Mouse (Mus musculus) MN1 (cell line): ENCODE measurements around the gene Shcbp1l.
"Not testable (repeated sequence)": the region's sequence is repeated elsewhere in the genome, so short reads cannot be mapped to it uniquely, and the experiment has no call there.

Experiments used
- DNase-seq: peaks from one replicate; pipeline ENCODE4 v3.0.0-alpha.2; 2016; ENCODE audit warnings: low spot score

Gene Shcbp1l

DNA sequence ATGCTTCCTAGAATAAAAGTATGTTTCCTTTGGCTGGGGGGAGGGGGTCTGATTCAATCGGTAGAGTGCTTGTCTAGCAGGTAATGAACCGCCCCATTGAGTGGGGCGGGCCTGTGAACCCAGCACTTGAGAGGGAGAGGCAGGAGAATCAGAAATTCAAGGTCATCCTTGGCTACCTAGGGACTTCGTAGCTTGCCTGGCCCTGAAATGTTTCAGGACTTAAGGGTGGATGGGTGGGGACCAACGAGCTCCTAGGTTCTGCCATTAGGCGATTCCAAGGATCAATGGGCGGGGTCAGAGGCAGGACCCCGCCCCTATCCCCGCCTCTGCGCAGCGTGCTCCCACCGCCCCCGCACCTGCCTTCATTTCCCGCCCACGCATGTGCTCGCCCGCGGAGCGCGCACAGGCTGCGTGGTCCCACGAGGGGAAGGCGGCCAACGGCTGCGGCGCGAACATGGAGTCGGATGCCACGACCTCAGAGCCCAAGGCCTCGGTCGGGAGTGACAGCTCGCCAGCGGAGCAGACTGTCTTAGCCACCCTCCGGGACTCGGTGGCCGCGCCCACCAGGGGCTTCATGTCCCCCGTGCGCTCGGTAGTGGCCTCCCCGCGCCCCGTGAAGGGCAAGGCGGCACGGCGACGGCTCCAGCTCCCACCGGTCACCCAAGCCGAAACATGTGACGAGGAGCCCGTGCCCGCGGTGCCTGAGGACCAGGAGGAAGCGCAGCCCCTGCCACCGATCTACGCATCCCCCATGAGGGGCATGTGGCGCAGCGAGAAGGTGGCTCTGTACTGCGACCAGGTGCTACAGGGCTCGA is at the start of gene Shcbp1l:
Gene Shcbp1l, plus strand, starts transcription at position 393 of the 815 bp plus-strand sequence.
- no peak for DNase-seq

DNA sequence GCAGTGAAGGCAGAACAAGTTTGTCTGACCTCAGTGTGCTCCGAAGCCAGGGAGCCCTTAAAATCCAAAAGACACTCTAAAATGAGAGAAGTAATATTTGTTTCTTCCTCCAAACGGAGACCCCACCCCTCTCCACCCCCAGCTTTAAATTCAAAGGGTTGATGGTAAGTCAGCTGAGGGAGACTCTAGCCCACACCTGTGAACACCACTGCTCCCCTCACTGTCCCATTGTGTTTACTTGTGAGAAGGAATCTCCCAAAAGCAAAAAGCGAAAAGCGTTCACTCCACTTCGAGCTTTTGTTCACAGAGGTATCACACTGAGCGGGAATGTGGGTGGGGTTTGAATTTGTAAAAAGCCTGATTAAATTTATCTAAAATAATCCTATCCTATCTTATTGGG is 48.5 kb upstream of the Shcbp1l start:
- no peak for DNase-seq

DNA sequence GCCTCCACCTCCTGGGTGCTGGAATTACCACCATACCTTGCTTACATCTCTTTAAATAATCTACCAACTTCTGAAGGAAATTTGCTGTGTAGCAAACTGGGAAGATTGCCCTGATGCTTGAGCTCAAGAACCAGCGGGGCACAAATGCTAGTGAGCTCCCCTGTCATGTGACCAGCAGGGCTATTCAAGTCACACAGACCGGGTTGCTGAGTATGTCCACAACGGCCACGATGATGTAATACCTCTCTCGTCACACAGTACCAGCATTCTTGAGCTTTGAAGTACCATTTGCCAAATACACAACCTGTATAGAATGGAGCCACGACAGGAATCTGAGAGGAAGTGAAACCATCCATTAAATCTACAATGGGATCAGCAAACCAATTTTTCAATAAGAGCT is 46.4 kb upstream of the Shcbp1l start:
- DNase-seq = no peak

DNA sequence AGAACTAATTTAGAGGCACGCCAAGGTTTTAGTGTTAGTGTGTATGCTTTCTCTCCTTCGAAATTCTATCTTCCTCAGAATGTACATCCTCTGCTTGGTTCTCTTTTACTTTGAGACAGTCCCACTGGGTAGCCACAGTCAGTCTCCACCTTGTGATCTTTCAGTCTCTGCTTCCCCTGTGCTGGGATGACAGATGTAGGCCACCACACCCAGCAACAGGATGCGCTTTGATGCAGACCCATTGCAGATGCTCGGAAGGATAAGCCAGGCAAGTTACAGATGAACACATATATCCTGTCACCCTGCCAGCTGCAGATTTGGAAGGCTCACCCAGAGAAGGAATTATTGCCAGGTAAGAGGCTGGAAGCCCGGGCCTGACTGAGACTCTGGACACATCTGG is 45.1 kb upstream of the Shcbp1l start:
- no peak for DNase-seq

DNA sequence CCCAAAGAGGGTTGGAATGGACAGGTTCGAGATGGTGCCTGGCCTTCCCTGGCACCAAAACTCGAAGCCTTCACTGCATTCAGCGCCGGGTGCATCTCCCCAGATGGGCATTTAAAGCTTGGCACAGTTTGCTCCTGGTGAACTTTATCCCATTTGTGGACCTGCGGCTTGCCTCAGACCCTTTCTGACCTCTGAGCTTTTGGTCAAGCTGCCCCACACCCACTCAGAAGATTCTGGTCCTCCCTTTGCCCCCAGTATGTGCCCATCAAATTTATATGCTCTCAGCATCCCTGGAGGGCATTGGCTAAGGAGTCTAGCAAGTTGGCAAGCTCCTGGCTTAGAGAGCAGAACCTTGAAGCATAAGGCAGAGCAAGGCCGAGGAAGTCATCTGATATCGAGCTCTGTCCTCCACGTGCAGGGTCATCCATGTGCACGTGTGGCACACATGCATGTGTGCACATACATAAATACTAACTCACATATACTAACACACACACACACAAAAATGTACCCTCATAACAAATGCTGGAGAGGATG is 44.1 kb upstream of the Shcbp1l start:
- DNase-seq = no peak

DNA sequence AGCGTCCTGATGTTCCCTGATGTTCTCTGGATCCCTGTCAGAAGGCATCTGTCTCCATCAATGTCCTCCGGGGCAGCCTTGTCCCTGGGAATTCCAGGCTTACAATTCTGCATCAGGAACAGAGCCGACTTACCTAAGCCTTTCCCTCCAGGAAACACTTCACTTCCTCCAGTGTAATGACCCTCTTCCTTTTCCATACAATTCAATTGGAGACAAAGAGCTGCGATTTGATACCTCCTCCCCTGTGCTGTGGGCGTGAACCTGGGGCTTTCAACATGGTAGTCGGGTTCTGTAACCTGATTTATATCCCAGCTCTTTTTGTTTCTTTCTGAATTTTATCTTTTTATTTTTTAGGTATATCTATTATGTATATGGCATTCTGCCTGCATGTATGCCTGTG is 39.9 kb upstream of the Shcbp1l start:
- no peak for DNase-seq

DNA sequence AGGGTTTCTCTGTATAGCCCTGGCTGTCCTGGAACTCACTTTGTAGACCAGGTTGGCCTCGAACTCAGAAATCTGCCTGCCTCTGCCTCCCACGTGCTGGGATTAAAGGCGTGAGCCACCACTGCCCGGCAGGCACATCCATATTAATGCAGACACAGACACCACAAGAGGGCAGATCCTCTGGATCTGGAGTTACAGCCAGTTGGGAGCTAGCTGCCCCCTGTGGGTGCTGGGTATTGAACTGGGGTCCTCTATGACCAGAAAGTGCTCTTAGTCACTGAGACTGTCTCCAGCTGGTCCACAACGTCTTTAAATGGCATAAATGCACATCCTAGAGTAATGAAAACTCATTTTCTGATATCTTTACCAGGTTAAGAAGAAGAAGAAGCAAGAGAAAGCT is 39.3 kb upstream of the Shcbp1l start:
- DNase-seq = not testable (repeated sequence)

DNA sequence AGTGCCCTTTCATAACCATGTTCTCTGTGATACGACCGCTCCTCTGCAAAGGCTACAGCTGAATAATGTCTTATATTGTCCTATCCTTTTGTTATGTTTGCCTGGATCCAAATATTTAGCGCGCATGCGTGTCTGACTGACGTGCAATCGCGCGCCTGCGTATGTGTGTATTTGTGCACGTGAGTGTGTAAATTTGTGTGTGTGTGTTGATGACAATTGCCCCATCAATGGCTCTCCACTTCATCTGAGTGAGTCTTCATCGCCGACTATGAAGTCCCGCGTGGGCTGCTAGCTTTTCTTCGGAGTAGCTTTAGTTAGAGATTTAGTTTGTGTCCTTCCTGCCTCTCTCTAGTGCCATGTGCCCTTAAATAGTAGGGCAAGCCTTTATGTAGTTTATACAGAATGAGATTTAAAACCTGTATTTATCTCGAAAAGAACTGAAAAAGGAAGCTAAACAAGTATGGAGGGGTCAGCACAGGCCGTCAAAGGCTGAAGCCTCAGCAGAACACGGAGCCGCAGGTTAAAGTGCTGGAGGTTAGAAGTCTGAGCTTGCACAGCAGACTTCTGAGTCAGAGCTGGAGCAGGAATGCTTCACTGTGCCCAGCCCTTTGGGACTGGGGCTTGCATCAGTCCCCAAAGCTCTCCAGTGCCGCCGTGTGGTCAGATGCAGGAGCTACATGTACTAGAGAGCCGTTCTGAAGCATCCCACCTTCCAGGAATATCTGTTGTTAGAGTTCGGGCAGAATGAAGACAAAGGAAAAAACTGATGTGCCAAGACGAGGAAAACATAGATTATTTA is 38.5 kb upstream of the Shcbp1l start:
- DNase-seq = peak; percentile 89

DNA sequence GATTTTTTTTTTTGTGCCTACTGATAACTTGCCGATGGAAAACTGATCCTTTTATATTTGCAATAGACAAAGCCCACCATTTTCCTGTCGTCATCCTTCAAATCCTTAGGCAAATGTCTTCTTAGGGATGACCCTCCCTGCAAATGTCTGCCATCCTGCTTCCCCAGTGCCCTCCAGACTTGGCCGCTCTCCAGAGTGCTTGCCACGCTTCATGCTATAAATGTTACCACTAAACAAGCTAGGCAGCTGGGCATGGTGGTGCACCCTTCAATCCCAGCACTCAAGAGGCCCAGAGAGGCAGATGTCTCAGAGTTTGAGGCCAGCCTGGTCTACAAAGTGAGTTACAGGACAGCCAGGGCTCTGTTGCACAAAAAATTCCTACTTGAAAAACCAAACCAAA is 29.3 kb upstream of the Shcbp1l start:
- not testable (repeated sequence) for DNase-seq

DNA sequence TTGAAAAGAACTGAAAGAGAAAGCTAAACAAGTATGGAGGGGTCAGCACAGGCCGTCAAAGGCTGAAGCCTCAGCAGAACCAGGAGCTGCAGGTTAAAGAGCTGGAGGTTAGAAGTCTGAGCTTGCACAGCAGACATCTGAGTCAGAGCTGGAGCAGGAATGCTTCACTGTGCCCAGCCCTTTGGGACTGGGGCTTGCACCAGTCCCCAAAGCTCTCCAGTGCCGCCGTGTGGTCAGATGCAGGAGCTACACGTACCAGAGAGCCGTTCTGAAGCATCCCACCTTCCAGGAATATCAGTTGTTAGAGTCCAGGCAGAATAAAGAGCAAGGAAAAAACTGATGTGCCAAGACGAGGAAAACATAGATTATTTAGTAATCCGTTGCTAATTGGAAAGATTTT is 23.2 kb upstream of the Shcbp1l start:
- DNase-seq = peak; percentile 88

DNA sequence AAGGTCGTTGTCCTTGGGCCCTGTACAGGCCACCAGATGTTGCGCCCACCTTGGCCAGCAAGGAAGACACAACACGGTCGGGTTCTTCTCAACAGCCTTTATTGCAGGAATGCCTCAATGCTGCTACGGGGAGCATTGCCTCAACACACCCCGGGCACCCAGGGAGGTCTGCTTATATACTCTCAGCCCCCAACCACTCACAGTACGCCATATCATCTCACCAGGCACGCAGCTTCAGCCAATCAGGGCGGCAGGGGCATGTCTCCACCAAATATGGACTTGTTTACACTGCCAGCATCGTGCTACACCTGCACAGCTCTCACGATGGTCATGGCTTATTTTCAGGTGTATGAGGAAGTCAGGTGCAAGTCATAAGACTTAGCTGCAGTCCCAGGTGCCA is 17.3 kb upstream of the Shcbp1l start:
- DNase-seq = not testable (repeated sequence)

DNA sequence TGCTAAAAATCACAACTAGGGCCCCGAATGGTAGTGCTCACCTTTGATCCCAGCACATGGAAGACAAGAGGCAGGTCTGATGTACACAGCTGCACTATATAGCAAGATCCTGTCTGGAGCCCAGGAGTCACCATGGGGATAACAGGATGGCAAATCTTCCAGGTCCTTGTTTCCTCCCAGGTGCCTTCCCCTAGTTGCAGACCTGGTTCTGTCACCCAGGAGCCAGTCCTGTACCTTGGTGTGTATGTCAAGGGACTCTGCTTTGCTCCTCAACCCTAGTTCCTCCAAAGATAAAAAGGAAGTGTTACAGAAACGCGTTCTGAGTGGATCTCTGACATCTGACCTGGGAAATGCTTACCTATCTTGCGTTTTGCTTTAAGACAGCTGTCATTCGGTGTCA is 16.7 kb upstream of the Shcbp1l start:
- DNase-seq = not testable (repeated sequence)

DNA sequence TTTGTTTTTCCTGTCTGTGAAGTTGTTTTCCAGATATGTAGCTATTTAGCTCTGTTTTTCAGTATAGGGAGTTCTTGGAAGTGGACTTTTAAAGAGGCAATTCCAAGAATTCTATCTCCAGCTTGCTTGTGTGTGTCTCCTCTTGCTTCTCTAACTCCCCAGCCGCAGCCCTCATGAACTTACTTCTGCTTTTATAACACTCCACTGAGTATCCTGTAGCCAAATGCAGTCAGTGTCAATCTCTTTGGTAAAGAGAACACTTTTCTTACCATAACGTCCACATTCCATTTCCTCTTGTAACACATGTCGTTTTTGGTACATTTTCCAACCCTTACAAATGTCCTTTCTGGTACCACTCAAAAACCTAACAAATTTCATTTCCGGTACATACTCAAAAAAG is 14.0 kb upstream of the Shcbp1l start:
- DNase-seq = not testable (repeated sequence)

DNA sequence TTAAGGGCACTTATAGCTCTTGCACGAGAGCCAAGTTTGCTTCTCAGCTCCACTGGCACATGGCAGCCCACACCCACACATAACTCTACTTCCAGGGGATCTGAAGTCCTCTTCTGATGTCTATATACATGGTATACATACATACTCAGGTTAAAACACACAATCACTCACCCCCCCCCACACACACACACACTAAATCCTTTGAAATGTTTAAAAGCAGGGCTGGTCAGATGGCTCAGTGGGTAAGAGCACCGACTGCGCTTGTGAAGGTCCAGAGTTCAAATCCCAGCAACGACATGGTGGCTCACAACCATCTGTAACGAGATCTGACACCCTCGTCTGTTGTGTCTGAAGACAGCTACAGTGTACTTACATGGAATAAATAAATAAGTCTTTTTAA is 13.2 kb upstream of the Shcbp1l start:
- DNase-seq = no peak

DNA sequence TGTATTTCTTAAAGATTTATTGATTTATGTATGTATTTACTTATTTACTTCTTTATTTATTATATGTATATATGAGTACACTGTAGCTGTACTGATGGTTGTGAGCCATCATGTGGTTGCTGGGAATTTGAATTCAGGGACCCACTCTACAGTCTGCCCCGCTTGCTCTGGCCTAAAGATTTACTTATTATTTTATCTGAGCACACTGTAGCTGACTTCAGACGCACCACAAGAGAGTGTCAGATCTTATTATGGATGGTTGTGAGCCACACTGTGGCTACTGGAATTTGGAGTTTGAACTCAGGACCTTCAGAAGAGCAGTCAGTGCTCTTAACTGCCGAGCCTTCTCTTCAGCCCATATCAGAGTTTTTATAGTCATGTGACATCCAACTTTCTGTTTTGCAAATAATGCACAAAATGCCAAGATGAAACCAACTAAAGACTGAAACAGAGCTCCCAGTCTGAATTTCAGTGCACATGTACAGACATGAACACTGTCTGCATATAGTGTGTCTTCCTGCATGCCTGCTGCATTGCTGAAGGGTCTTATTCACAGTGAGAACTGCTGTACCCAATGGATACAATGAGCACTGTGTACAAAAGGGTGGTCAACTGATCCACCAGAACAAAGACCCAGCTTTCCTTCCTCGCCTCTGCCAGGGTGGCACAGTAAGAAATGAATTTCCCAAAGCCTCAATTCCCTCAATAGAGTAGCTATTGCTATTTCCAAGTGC is 12.1 kb upstream of the Shcbp1l start:
- not testable (repeated sequence) for DNase-seq

DNA sequence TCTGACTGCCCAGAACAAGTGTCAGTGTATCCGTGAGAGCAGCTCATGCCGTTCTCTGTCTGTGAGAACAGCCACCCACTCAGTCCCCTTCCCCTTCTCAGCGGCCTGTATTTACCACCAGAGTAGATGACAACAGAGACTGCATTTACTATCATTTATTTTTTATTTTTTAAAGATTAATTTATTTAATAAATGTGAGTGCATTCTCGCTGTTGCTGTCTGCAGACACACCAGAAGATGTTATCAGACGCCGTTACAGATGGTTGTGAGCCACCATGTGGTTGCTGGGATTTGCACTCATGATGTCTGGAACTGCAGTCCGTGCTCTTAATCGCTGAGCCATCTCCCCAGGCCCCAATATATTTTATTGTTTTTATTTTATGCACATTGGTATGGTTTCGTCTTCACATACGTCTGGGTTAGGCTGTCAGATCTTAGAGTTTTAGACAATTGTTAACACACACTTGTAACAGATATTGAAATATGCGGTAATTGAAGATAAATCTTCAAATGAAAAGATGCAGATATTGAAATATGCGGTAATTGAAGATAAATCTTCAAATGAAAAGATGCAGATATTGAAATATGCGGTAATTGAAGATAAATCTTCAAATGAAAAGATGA is 11.5 kb upstream of the Shcbp1l start:
- DNase-seq = peak; percentile 68

DNA sequence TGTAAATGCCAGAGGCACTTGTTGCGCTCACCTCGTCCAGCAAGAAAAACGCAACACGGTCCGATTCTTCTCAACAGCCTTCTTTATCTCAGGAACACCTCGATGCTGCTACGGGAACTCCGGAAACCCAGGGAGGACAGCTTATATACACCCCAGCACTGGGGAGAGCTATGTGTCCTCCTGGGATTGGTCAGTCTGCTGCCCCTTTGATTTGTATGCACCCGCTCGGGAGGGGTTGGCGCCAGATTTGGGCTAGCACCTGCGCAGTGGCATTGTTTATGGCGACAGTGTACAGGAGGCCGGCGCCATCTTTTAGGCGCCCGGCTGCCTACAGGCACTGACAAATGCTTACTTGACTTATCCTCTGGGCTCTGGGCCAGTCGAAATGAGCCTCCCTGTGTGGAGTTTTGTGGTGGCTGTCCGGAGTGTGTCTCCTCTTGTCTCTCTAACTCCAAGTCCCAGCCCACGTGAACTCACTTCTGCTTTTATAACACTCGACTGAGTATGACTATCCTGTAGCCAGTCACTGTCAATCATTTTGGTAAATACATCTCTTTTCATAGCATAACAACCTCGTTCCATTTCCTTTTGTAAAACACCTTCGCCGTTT is 10.7 kb upstream of the Shcbp1l start:
- DNase-seq = peak; percentile 84

DNA sequence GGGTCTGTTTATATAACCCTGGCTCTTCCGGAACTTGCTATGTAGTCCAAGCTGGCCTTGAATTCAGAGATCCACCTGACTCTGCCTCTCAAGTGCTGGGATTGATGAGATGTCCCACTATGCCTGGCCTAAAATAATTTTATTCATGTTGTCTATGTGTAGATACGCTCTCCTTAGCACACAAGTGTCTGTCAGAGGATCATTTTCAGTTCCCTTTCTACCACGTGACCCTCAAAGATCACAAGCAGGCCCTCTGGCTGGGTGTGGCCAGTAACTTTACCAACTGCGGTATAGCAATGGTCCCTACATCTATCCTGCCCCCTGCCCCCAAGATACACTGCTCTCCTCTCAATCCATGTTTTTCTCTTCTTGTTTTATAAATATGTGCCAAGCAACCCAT is 10.0 kb upstream of the Shcbp1l start:
- DNase-seq = no peak

DNA sequence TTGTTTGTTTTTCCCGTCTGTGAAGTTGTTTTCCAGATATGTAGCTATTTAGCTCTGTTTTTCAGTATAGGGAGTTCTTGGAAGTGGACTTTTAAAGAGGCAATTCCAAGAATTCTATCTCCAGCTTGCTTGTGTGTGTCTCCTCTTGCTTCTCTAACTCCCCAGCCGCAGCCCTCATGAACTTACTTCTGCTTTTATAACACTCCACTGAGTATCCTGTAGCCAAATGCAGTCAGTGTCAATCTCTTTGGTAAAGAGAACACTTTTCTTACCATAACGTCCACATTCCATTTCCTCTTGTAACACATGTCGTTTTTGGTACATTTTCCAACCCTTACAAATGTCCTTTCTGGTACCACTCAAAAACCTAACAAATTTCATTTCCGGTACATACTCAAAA is 9.2 kb upstream of the Shcbp1l start:
- DNase-seq = not testable (repeated sequence)

DNA sequence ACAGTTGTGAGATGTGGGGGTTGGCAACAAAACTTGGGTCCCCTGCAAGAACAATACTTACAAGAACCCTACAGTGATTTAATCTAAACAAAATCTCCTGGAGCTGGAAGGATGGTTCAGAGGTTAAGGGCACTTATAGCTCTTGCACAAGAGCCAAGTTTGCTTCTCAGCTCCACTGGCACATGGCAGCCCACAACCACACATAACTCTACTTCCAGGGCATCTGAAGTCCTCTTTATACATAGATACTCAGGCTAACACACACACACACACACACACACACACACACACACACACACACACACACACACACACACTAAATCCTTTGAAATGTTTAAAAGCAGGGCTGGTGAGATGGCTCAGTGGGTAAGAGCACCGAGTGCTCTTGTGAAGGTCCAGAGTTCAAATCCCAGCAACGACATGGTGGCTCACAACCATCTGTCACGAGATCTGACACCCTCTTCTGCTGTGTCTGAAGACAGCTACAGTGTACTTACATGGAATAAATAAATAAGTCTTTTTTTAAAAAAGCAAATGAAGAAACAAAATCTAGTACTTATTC is 8.6 kb upstream of the Shcbp1l start:
- DNase-seq = not testable (repeated sequence)

DNA sequence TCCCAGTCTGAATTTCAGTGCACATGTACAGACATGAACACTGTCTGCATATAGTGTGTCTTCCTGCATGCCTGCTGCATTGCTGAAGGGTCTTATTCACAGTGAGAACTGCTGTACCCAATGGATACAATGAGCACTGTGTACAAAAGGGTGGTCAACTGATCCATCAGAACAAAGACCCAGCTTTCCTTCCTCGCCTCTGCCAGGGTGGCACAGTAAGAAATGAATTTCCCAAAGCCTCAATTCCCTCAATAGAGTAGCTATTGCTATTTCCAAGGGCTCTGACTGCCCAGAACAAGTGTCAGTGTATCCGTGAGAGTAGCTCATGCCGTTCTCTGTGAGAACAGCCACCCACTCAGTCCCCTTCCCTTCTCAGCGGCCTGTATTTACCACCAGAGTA is 7.2 kb upstream of the Shcbp1l start:
- DNase-seq = not testable (repeated sequence)
